Mouse (Mus musculus) midbrain, embryonic 10.5 days (tissue): ENCODE results near the gene Cacna1d. TPM values are rescaled to one million over a fixed set of nuclear protein-coding genes. Genes with fewer than 3 reads are reported as not detected.

Experiments
- DNase-seq: peaks from one replicate; pipeline ENCODE4 v3.0.0-alpha.2; 2017; ENCODE audit warnings: low spot score
- H3K27ac ChIP-seq: fragments of 300-500 bp; sonication (generic); replicated peaks from 2 replicates; pipeline ENCODE4 v1.5.1; 2016; ENCODE audit warnings: mild to moderate bottlenecking
- H3K27me3 ChIP-seq: fragments of 300-500 bp; sonication (generic); 2 replicates; pipeline ENCODE4 v1.6.1; 2016; ENCODE audit warnings: low read depth, mild to moderate bottlenecking; ENCODE audit not compliant: poor library complexity, severe bottlenecking
- H3K36me3 ChIP-seq: fragments of 300-500 bp; sonication (generic); 2 replicates; pipeline ENCODE4 v1.6.1; 2016; ENCODE audit warnings: mild to moderate bottlenecking, moderate library complexity
- H3K4me1 ChIP-seq: fragments of 300-500 bp; sonication (generic); 2 replicates; pipeline ENCODE4 v1.6.1; 2016
- H3K4me3 ChIP-seq: fragments of 300-500 bp; sonication (generic); 2 replicates; pipeline ENCODE4 v1.5.1; 2016; ENCODE audit warnings: mild to moderate bottlenecking, moderate library complexity
- H3K9me3 ChIP-seq: fragments of 300-500 bp; sonication (generic); replicated peaks from 2 replicates; pipeline ENCODE4 v1.6.1; 2016; ENCODE audit warnings: mild to moderate bottlenecking
- WGBS: fragments of 180-500 bp; shearing (Covaris S2); methylation state at CpG from one replicate; pipeline ENCODE4 v1.1.7; 2016; 5-methylcytosine and 5-hydroxymethylcytosine counted together
- polyA plus RNA-seq: library from polyadenylated mRNA; unstranded; fragments of >200 nt; fragmentation: Nextera tagmentation; extraction: Ambion mirVana; gene quantifications from 2 replicates; pipeline ENCODE4 v1.2.1, GENCODE M21; 2016

The Cacna1d gene
- polyA plus RNA-seq, 1 experiment from 2014 or later: 0.90 TPM

GRCm38 (mm10) chr14:30261561-30262251, 229.5 kb downstream of the Cacna1d start:
- no peaks in the 10 kb centered on the region for H3K27me3 ChIP-seq
- H3K4me1 ChIP-seq: no peaks in the 10 kb centered on the region
- H3K9me3 ChIP-seq: no peaks in the 10 kb centered on the region
- H3K4me3 ChIP-seq: no peak overlapping the region
- DNase-seq: no peak
- H3K36me3 ChIP-seq: no peaks in the 10 kb centered on the region
- 88% methylated on average over 10 of the region's 10 CpGs for WGBS
- no peak overlapping the region for H3K27ac ChIP-seq

DNA sequence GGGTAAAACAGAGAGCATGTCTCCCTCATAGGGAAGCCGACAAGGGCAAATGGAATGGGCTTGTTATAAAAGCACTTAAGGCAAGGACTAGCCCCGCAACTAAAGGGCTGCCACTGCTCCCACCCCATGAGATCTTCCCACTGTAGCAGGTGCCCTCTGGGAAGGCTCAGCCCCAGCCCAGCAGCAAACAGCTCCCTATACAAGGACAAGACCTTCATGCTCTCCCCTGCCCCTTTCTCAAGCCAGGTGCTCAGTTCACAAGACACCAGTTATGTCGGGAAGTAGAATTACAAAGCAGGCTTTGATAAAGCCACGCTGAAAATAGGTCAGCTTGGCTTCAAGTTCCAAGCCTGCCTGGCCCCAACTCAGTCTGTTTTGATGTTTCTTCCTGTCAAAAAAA, 233.6 kb downstream of the Cacna1d start:
- Histone ChIP-seq H3K4me3 (no peak overlapping the region), H3K27me3 (0 out of 2 replicates have a peak, but pooled peaks cover 6% of the 10 kb centered on the region), H3K4me1 (peaks cover 11% of the 10 kb centered on the region), H3K9me3 (no peaks in the 10 kb centered on the region), H3K36me3 (no peaks in the 10 kb centered on the region), H3K27ac (no peak overlapping the region)
- WGBS: 83% methylated on average over 4 of the region's 4 CpGs
- DNase-seq: no peak

DNA sequence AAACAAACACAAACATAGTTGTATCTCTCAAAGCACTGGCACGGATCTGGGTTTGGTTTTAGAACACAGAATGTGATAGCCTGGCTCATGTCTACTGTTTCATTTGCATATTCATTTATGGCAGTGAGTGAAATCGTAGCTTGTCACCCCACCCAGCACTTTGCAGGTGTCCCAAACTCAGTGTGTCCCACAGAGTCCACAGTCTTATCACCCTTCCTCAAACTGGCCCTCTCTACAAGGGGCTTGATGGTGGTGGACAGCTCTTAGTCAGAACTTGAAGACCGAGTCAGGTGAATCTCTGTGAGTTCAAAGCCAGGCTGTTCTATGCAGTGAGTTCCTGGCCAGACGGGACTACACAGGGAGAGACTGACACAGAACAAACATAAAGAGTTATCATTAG, 234.8 kb downstream of the Cacna1d start:
- Histone ChIP-seq H3K36me3 (no peaks in the 10 kb centered on the region), H3K27ac (no peak overlapping the region), H3K4me3 (no peak overlapping the region), H3K4me1 (peaks cover 11% of the 10 kb centered on the region), H3K9me3 (no peaks in the 10 kb centered on the region), H3K27me3 (0 out of 2 replicates have a peak, but pooled peaks cover 6% of the 10 kb centered on the region)
- 90% methylated on average over 4 of the region's 4 CpGs for WGBS
- DNase-seq: no peak

GRCm38 (mm10) chr14:30255701-30256400, 235.4 kb downstream of the Cacna1d start:
- Histone ChIP-seq H3K36me3 (no peaks in the 10 kb centered on the region), H3K9me3 (no peaks in the 10 kb centered on the region), H3K27me3 (0 out of 2 replicates have a peak, but pooled peaks cover 6% of the 10 kb centered on the region), H3K27ac (no peak overlapping the region), H3K4me3 (no peak overlapping the region), H3K4me1 (peaks cover 11% of the 10 kb centered on the region)
- 82% methylated on average over 12 of the region's 12 CpGs for WGBS
- DNase-seq: no peak

DNA sequence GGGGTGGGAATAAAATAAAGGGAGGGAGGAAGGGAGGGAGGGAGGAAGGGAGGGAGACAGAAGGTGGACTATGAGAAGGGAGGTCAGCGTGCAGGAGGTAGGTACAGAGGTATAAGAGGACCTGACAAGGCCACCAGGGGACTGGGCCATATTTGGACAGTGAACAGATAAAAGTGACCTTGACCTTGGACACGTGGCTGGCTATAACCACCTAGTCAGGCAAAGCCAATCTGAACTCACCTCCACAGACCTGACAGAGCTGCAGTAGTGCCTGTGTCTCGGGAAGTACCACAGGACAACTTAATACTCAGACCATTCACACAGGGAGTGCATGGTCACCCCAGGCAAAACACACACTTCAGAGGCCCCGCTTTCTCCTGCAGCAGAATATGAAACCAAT, 236.5 kb downstream of the Cacna1d start:
- H3K36me3 ChIP-seq: no peaks in the 10 kb centered on the region
- 0 out of 2 replicates have a peak, but pooled peaks cover 6% of the 10 kb centered on the region for H3K27me3 ChIP-seq
- H3K4me1 ChIP-seq: peaks cover 11% of the 10 kb centered on the region
- WGBS: 83% methylated on average over 4 of the region's 4 CpGs
- H3K4me3 ChIP-seq: no peak overlapping the region
- DNase-seq: no peak
- no peak overlapping the region for H3K27ac ChIP-seq
- no peaks in the 10 kb centered on the region for H3K9me3 ChIP-seq

GRCm38 (mm10) chr14:30252824-30253223, 238.4 kb downstream of the Cacna1d start:
- no peak overlapping the region for H3K4me3 ChIP-seq
- H3K36me3 ChIP-seq: no peaks in the 10 kb centered on the region
- peaks cover 11% of the 10 kb centered on the region for H3K4me1 ChIP-seq
- no peak overlapping the region for H3K27ac ChIP-seq
- no peaks in the 10 kb centered on the region for H3K9me3 ChIP-seq
- DNase-seq: no peak
- H3K27me3 ChIP-seq: 0 out of 2 replicates have a peak, but pooled peaks cover 6% of the 10 kb centered on the region
- WGBS: 77% methylated on average over 2 of the region's 2 CpGs

DNA sequence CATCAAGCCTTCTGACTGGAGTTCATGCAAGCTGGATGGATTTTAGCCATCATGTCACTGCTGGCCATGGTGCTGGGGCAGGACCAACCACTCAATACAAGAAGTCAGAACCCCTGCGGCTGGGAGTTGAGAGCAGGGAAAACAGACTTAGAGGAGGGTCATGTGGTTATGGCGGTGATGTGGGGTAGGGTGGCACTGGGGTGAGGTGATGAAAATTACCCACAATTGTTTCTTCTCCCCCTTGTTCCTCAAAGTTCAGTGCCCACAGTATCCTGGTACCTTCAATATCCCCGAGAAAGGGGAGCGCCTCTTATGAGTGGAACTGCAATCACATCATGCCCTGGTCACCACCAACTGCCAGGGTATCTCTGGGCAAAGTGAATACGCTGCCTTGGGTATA, 239.9 kb downstream of the Cacna1d start:
- Histone ChIP-seq H3K9me3 (no peaks in the 10 kb centered on the region), H3K36me3 (no peaks in the 10 kb centered on the region), H3K4me3 (no peak overlapping the region), H3K27ac (no peak overlapping the region), H3K4me1 (peaks cover 11% of the 10 kb centered on the region), H3K27me3 (0 out of 2 replicates have a peak, but pooled peaks cover 6% of the 10 kb centered on the region)
- no peak for DNase-seq
- WGBS: 93% methylated on average over 5 of the region's 5 CpGs

GRCm38 (mm10) chr14:30249591-30249990, 241.7 kb downstream of the Cacna1d start:
- DNase-seq: no peak
- Histone ChIP-seq H3K27me3 (0 out of 2 replicates have a peak, but pooled peaks cover 6% of the 10 kb centered on the region), H3K27ac (no peak overlapping the region), H3K4me1 (0 out of 2 replicates have a peak, but pooled peaks cover under 1% of the 10 kb centered on the region), H3K4me3 (no peak overlapping the region), H3K36me3 (no peaks in the 10 kb centered on the region), H3K9me3 (no peaks in the 10 kb centered on the region)
- 89% methylated on average over 4 of the region's 4 CpGs for WGBS

- Histone ChIP-seq H3K4me3 (no peak overlapping the region), H3K9me3 (no peaks in the 10 kb centered on the region), H3K27ac (no peak overlapping the region), H3K4me1 (no peaks in the 10 kb centered on the region), H3K27me3 (0 out of 2 replicates have a peak, but pooled peaks cover 5% of the 10 kb centered on the region), H3K36me3 (no peaks in the 10 kb centered on the region)
- DNase-seq: no peak
- 90% methylated on average over 4 of the region's 4 CpGs for WGBS
Observed at GRCm38 (mm10) chr14:30248811-30249210, 242.4 kb downstream of the Cacna1d start.

- Histone ChIP-seq H3K27me3 (no peaks in the 10 kb centered on the region), H3K9me3 (no peaks in the 10 kb centered on the region), H3K27ac (no peak overlapping the region), H3K36me3 (no peaks in the 10 kb centered on the region), H3K4me1 (no peaks in the 10 kb centered on the region), H3K4me3 (no peak overlapping the region)
- 78% methylated on average over 8 of the region's 8 CpGs for WGBS
- no peak for DNase-seq
Observed at GRCm38 (mm10) chr14:30248121-30248520, 243.1 kb downstream of the Cacna1d start.

- no peak overlapping the region for H3K27ac ChIP-seq
- no peaks in the 10 kb centered on the region for H3K36me3 ChIP-seq
- H3K4me1 ChIP-seq: no peaks in the 10 kb centered on the region
- DNase-seq: no peak
- H3K4me3 ChIP-seq: no peak overlapping the region
- H3K27me3 ChIP-seq: no peaks in the 10 kb centered on the region
- 88% methylated on average over 4 of the region's 4 CpGs for WGBS
- H3K9me3 ChIP-seq: no peaks in the 10 kb centered on the region
Observed at GRCm38 (mm10) chr14:30247606-30248005, 243.6 kb downstream of the Cacna1d start.

GRCm38 (mm10) chr14:30244776-30245175, 246.5 kb downstream of the Cacna1d start:
- H3K36me3 ChIP-seq: no peaks in the 10 kb centered on the region
- no peak for DNase-seq
- H3K27me3 ChIP-seq: no peaks in the 10 kb centered on the region
- 92% methylated on average over 5 of the region's 5 CpGs for WGBS
- no peak overlapping the region for H3K4me3 ChIP-seq
- no peaks in the 10 kb centered on the region for H3K9me3 ChIP-seq
- no peaks in the 10 kb centered on the region for H3K4me1 ChIP-seq
- H3K27ac ChIP-seq: no peak overlapping the region

DNA sequence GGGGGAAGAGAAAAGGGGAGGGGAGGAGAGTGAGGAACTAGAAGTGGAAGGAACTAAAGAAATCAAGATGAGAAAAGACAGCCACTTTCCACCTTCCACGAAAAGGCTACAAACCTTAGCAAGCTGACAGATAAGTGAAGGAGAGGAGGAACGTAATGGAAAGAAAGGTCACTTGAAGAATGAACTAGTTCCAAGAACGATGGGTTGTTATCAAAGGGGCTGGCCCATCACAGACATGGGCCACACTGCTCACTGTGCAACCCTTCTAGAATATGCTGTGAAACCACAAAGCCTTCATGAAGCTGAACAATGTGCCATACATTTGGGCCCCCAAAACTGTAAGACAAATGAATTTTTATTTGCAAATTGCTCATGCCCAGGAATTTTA, 248.4 kb downstream of the Cacna1d start:
- WGBS: 91% methylated on average over 3 of the region's 3 CpGs
- H3K9me3 ChIP-seq: no peaks in the 10 kb centered on the region
- no peak overlapping the region for H3K27ac ChIP-seq
- no peak for DNase-seq
- no peak overlapping the region for H3K4me3 ChIP-seq
- no peaks in the 10 kb centered on the region for H3K4me1 ChIP-seq
- no peaks in the 10 kb centered on the region for H3K27me3 ChIP-seq
- H3K36me3 ChIP-seq: no peaks in the 10 kb centered on the region
